8 mouse cellular contexts compared by ENCODE assay signal in genomic region chr12:99393867-99394630, GRCm38 (mm10).
DNase-seq lines count a peak whose midpoint lies in the region; ATAC-seq and TF ChIP-seq lines count a peak whose summit lies in the region.

No protein-coding gene starts in this region.

- TF ChIP-seq CTCF in lung, embryonic 14.5 days (IDR thresholded peaks at IDR 0.05; ENCODE audit: low read depth), result no peak
- TF ChIP-seq CTCF in embryonic fibroblast, embryonic 13.5 days (IDR thresholded peaks at IDR 0.05; ENCODE audit: borderline replicate concordance, insufficient read depth, low read length), result no peak

- H3K27me3 ChIP-seq in lung, embryonic 14.5 days (ENCODE audit: insufficient read depth, low read length), result no peaks in the 10 kb centered on the region
- H3K27me3 ChIP-seq in limb, embryonic 12.5 days, result no peaks in the 10 kb centered on the region
- H3K27me3 ChIP-seq in splenic B cell, adult 2 months (ENCODE audit: control insufficient read depth, insufficient read depth, low read length, poor library complexity, severe bottlenecking), result no peaks in the 10 kb centered on the region

- peak overlapping the region; percentile 84 for H3K4me2 ChIP-seq in lung, embryonic 14.5 days
- H3K4me2 ChIP-seq in limb, embryonic 12.5 days, result peak overlapping the region; percentile 85

- H3K4me1 ChIP-seq in lung, embryonic 14.5 days (ENCODE audit: insufficient read depth), result peaks cover 4% of the 10 kb centered on the region; the same call in 1 of the 2 replicates
- no peaks in the 10 kb centered on the region for H3K4me1 ChIP-seq in embryonic fibroblast, embryonic 13.5 days (ENCODE audit: control insufficient read depth, insufficient read depth, low read length)
- peaks cover 18% of the 10 kb centered on the region for H3K4me1 ChIP-seq in limb, embryonic 12.5 days (replicated peaks)

- no peak for DNase-seq in lung, embryonic 14.5 days
- DNase-seq in lung, postnatal 14 days, result no peak
- DNase-seq in splenic B cell, adult 2 months (ENCODE audit: low read depth, low spot score), result peak; percentile 85
- no peak for DNase-seq in left cerebral cortex, adult 18-20 months (ENCODE audit: low spot score in 2 of 2)
- no peak for DNase-seq in cerebellum, adult 18-20 months
- no peak for DNase-seq in embryo, embryonic 9.5 days (ENCODE audit: extremely low spot score)

- peak overlapping the region; percentile 81; the same call in 1 of the 2 replicates for H3K9ac ChIP-seq in lung, embryonic 14.5 days
- peak overlapping the region; percentile 95 for H3K9ac ChIP-seq in limb, embryonic 12.5 days (replicated peaks)

- WGBS in lung, embryonic 14.5 days, result 42% methylated on average over 11 of the region's 11 CpGs
- 41% methylated on average over 11 of the region's 11 CpGs for WGBS in limb, embryonic 12.5 days

- H3K9me3 ChIP-seq in lung, embryonic 14.5 days (ENCODE audit: low read depth, low read length), result no peaks in the 10 kb centered on the region
- no peaks in the 10 kb centered on the region for H3K9me3 ChIP-seq in limb, embryonic 12.5 days

- peak overlapping the region; percentile 86 for H3K4me3 ChIP-seq in lung, embryonic 14.5 days (ENCODE audit: low read depth, low read length)
- peak overlapping the region; percentile 67 for H3K4me3 ChIP-seq in embryonic fibroblast, embryonic 13.5 days (ENCODE audit: insufficient read depth, low read length)
- peak overlapping the region; percentile 94 for H3K4me3 ChIP-seq in limb, embryonic 12.5 days (replicated peaks)

- no peak for TF ChIP-seq POLR2A in embryonic fibroblast, embryonic 13.5 days (IDR thresholded peaks at IDR 0.05; ENCODE audit: low read depth, low read length)

- H3K36me3 ChIP-seq in lung, embryonic 14.5 days (ENCODE audit: insufficient read depth), result no peaks in the 10 kb centered on the region
- H3K36me3 ChIP-seq in limb, embryonic 12.5 days, result no peaks in the 10 kb centered on the region
- H3K36me3 ChIP-seq in splenic B cell, adult 2 months (ENCODE audit: control insufficient read depth, insufficient read depth, low read length, poor library complexity, severe bottlenecking), result peaks cover 1% of the 10 kb centered on the region; the same call in 1 of the 2 replicates

- no peak for ATAC-seq in lung, embryonic 14.5 days (ENCODE audit: insufficient read depth)
- ATAC-seq in limb, embryonic 12.5 days (ENCODE audit: insufficient number of reproducible peaks, insufficient read depth, low FRiP score, low TSS enrichment, low read depth), result no peak

- peak overlapping the region; percentile 93; the same call in 1 of the 2 replicates for H3K27ac ChIP-seq in lung, embryonic 14.5 days (ENCODE audit: low read depth)
- no peak overlapping the region for H3K27ac ChIP-seq in embryonic fibroblast, embryonic 13.5 days (ENCODE audit: insufficient read depth, low read length)
- H3K27ac ChIP-seq in limb, embryonic 12.5 days, result peak overlapping the region; percentile 96
